Mouse (Mus musculus) G1E (cell line): ENCODE measurements around the gene Sbk1. TPM values are rescaled to one million over a fixed set of nuclear protein-coding genes. Genes with fewer than 3 reads are reported as not detected.

Experiments used
- ATAC-seq: 2 replicates; pipeline ENCODE4 v1.8.0; 2016; ENCODE audit warnings: mild to moderate bottlenecking; ENCODE audit not compliant: insufficient number of reproducible peaks, poor library complexity, low FRiP score, severe bottlenecking; ENCODE audit errors: extremely low read depth
- DNase-seq: peaks from one replicate; pipeline ENCODE4 v3.0.0; 2012; ENCODE audit warnings: low spot score
- H3K27me3 ChIP-seq: 2 replicates; pipeline ENCODE4 v1.6.1; 2012; ENCODE audit warnings: mild to moderate bottlenecking, low read length, inconsistent platforms; ENCODE audit not compliant: insufficient read depth
- H3K36me3 ChIP-seq: replicated peaks from 2 replicates; pipeline ENCODE3; 2012; ENCODE audit warnings: mild to moderate bottlenecking, inconsistent platforms
- H3K4me1 ChIP-seq: 2 replicates; pipeline ENCODE4 v1.6.1; 2012; ENCODE audit warnings: low read depth, low read length, inconsistent platforms, mixed read lengths; ENCODE audit not compliant: insufficient read depth
- H3K4me3 ChIP-seq: 2 replicates; pipeline ENCODE4 v1.5.1; 2012; ENCODE audit warnings: low read depth, mild to moderate bottlenecking, inconsistent platforms, low read length, moderate library complexity, mixed read lengths
- H3K9me3 ChIP-seq: replicated peaks from 2 replicates; pipeline ENCODE4 v1.6.1; 2012; ENCODE audit warnings: inconsistent platforms
- CTCF ChIP-seq: IDR thresholded peaks from 2 replicates; pipeline ENCODE4 v1.5.1; 2012; ENCODE audit warnings: low read depth, low read length, inconsistent platforms, mixed read lengths
- GATA1 ChIP-seq: IDR thresholded peaks from 2 replicates; pipeline ENCODE4 v1.6.1; 2012; ENCODE audit warnings: borderline replicate concordance, low read length, inconsistent platforms, mixed read lengths
- GATA2 ChIP-seq: IDR thresholded peaks from 2 replicates; pipeline ENCODE4 v1.6.1; 2012; ENCODE audit warnings: low read depth, low read length, inconsistent platforms, borderline replicate concordance
- POLR2AphosphoS5 ChIP-seq: IDR thresholded peaks from 2 replicates; pipeline ENCODE4 v1.6.1; 2012; ENCODE audit warnings: low read depth, low read length, inconsistent platforms; ENCODE audit not compliant: insufficient replicate concordance
- TAL1 ChIP-seq: conservative IDR thresholded peaks from 2 replicates; pipeline ENCODE4 v1.6.1; 2012; ENCODE audit warnings: low read depth, low read length, inconsistent platforms, mixed read lengths
- polyA plus RNA-seq: library from polyadenylated mRNA; stranded (reverse); fragments of >175 nt; gene quantifications from 2 replicates; pipeline ENCODE4 v1.2.3, GENCODE M21; 2012
- total RNA-seq, 2 experiments: library from RNA; stranded (forward) in 1 of 2; stranded (reverse) in 1 of 2; fragments of 200-1000 nt in 1 of 2; fragments of >200 nt in 1 of 2; fragmentation: Nextera tagmentation in 1 of 2; gene quantifications; 2 replicates each; pipeline ENCODE4 v1.2.3; 2014 to 2017

Gene Sbk1
- total and polyA plus RNA-seq, 3 experiments = 0.31 to 0.33 TPM; not detected in 1

DNA sequence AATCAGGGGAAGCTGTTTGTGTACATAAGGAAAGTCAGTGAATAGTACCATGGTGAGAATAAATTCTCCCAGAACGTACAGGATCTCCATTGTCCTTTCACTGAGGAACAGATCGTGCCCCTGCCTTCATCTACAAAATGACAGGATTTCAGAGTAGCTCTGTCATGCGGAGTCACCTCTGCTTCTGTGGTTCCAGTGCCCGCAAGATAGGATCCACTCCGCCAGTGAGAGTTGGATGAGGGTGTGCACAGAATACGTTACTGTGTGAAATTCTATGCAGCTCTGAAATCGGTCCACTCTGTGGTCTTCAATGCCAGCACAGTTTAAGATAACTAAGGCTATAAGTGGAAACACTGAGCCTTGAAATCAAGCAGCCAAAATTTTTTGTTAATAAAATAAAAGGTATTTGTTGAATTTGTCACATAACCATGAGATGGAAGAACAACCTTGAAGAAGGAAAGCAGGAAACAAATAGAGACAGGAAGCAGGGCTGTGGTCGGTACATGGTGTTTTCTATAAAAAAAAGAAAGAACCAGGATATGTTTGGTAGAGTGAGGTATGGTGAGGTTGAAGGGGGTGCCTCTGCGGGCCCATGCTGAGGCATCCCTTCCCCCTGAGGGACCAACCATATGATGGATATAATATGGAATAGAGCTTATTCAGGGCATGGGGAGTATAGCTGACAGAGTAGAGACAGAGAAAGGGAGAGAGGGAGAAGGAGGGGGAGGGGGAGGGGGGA lies 57.7 kb downstream of the Sbk1 start:
- no peak for TF ChIP-seq POLR2AphosphoS5
- no peak for TF ChIP-seq GATA2
- TF ChIP-seq CTCF = no peak
- no peak for TF ChIP-seq TAL1
- no peak for TF ChIP-seq GATA1
- Histone ChIP-seq H3K36me3 (no peaks in the 10 kb centered on the region), H3K27me3 (peaks cover 11% of the 10 kb centered on the region), H3K4me1 (peaks cover under 1% of the 10 kb centered on the region; the same call in 1 of the 2 replicates), H3K4me3 (no peak overlapping the region), H3K9me3 (no peaks in the 10 kb centered on the region)
- DNase-seq (no peak), ATAC-seq (no peak)

- Histone ChIP-seq H3K9me3 (no peaks in the 10 kb centered on the region), H3K36me3 (no peaks in the 10 kb centered on the region), H3K4me1 (no peaks in the 10 kb centered on the region), H3K4me3 (no peak overlapping the region), H3K27me3 (peaks cover 11% of the 10 kb centered on the region)
- no peak for DNase-seq
- TF ChIP-seq TAL1 (no peak), POLR2AphosphoS5 (no peak), GATA1 (no peak), CTCF (no peak)
- no peak for ATAC-seq
Observed at GRCm38 (mm10) chr7:126330693-126331092, 58.3 kb downstream of the Sbk1 start.

DNA sequence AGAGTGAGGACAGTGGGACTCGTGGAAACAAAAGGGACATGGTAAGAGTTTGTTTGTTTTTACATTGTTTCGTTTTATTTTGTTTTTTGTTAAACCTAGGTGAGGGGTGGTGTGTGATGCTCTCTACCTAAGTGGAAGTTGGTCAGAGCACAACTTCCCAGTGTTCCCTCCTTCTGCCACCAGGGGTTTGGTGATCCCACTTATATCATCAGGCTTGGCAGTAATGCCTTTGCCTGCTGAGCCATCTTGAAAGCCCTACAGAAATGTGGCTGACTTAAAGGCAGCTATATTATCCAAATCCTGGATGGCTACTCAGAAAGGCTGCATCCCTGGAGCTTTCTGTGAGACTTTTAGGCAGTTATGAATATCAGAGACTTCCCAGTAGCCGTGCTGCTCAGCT lies 60.3 kb downstream of the Sbk1 start:
- TF ChIP-seq GATA1 (no peak), CTCF (no peak), TAL1 (no peak), GATA2 (no peak), POLR2AphosphoS5 (no peak)
- no peaks in the 10 kb centered on the region for H3K9me3 ChIP-seq
- H3K36me3 ChIP-seq = no peaks in the 10 kb centered on the region
- H3K27me3 ChIP-seq = peaks cover 17% of the 10 kb centered on the region
- no peak overlapping the region for H3K4me3 ChIP-seq
- ATAC-seq (no peak), DNase-seq (no peak)
- no peaks in the 10 kb centered on the region for H3K4me1 ChIP-seq

DNA sequence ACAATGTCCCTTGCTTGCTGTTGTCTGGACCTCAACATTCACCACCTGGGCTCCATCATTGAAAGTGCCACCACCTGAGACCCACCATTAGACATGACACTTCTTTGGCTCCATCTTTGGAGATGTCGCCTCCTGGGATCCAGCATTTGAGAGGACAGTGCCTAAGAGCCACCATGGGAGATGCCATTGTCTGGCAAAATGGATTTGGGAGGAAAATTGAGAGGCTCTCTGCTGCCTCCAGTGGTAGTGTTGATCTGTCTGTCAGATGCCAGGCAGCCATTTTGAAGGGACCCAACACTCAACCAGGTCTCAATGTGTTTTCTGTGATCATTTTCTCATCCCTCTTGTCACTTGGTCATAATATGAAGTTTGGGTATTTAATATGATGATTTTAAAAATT lies 63.1 kb downstream of the Sbk1 start:
- TF ChIP-seq CTCF = peak; percentile 38; the same call in 1 of the 2 replicates
- TF ChIP-seq GATA2 = no peak
- Histone ChIP-seq H3K27me3 (peaks cover 40% of the 10 kb centered on the region), H3K36me3 (no peaks in the 10 kb centered on the region), H3K9me3 (no peaks in the 10 kb centered on the region), H3K4me1 (0 out of 2 replicates have a peak, but pooled peaks cover 2% of the 10 kb centered on the region), H3K4me3 (no peak overlapping the region)
- DNase-seq (no peak), ATAC-seq (no peak)

GRCm38 (mm10) chr7:126338906-126339305 lies 66.5 kb downstream of the Sbk1 start:
- no peak overlapping the region for H3K4me3 ChIP-seq
- no peaks in the 10 kb centered on the region for H3K36me3 ChIP-seq
- no peak for ATAC-seq
- peaks cover 44% of the 10 kb centered on the region for H3K27me3 ChIP-seq
- TF ChIP-seq POLR2AphosphoS5 = no peak
- H3K4me1 ChIP-seq = 0 out of 2 replicates have a peak, but pooled peaks cover 2% of the 10 kb centered on the region
- no peak for DNase-seq
- H3K9me3 ChIP-seq = no peaks in the 10 kb centered on the region

- ATAC-seq = no peak
- H3K9me3 ChIP-seq = no peaks in the 10 kb centered on the region
Observed at GRCm38 (mm10) chr7:126339521-126339971, 67.1 kb downstream of the Sbk1 start.

DNA sequence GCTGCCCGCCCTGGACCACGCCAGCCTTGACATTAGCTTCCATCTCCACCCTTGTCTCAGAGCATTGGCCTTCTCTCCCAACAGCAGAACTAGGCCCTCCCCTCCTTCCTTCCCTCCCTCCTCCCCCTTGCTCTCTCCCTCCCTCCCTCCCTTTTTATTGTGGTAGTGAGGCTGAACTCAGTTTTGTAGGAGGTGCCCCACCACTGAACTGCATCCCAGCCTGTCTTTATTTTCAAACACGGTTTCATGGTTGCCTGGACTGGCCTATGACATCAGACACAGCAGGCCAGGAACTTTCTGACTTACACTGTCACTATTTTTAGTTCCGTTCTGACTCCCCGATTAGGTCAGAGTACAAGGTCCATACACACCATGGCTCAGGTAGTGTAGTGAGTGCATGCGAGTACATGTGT lies 67.8 kb downstream of the Sbk1 start:
- TF ChIP-seq GATA2 = no peak
- no peak for TF ChIP-seq TAL1
- TF ChIP-seq GATA1 = no peak
- TF ChIP-seq CTCF = no peak
- TF ChIP-seq POLR2AphosphoS5 = no peak
- no peaks in the 10 kb centered on the region for H3K9me3 ChIP-seq
- no peak overlapping the region for H3K4me3 ChIP-seq
- H3K27me3 ChIP-seq = peaks cover 55% of the 10 kb centered on the region
- no peaks in the 10 kb centered on the region for H3K36me3 ChIP-seq
- no peak for DNase-seq
- H3K4me1 ChIP-seq = 0 out of 2 replicates have a peak, but pooled peaks cover 4% of the 10 kb centered on the region
- no peak for ATAC-seq

More at GRCm38 (mm10) chr7:126339521-126339971, 67.1 kb downstream of the Sbk1 start:
- Histone ChIP-seq H3K4me1 (0 out of 2 replicates have a peak, but pooled peaks cover 2% of the 10 kb centered on the region), H3K4me3 (no peak overlapping the region), H3K36me3 (no peaks in the 10 kb centered on the region), H3K27me3 (peaks cover 49% of the 10 kb centered on the region)
- DNase-seq = no peak
- TF ChIP-seq GATA2 (no peak), CTCF (no peak), TAL1 (no peak)
